Mouse (Mus musculus) brain, embryonic 14.5 days (tissue): ENCODE data around the gene Rnf166.

ENCODE experiments used
- CTCF ChIP-seq: fragments of 200-500 bp; IDR thresholded peaks from 2 replicates; pipeline ENCODE4 v1.5.1; 2012; ENCODE audit warnings: inconsistent platforms, mild to moderate bottlenecking, moderate library complexity, borderline replicate concordance; ENCODE audit not compliant: insufficient read depth, insufficient read length; ENCODE audit errors: extremely low read depth
- POLR2A ChIP-seq: fragments of 200-500 bp; IDR thresholded peaks from 2 replicates; pipeline ENCODE4 v1.6.1; 2012; ENCODE audit warnings: mild to moderate bottlenecking, inconsistent platforms, borderline replicate concordance; ENCODE audit not compliant: poor library complexity, insufficient read depth, insufficient read length, severe bottlenecking; ENCODE audit errors: extremely low read depth

- peak; percentile 37; the same call in 1 of the 2 replicates for TF ChIP-seq CTCF
- TF ChIP-seq POLR2A = no peak
Observed at GRCm38 (mm10) chr8:122435375-122435774, 40.5 kb downstream of the Rnf166 start.
